Mouse (Mus musculus): Measurements from ENCODE around the gene Cpm. TPM values are rescaled to one million over a fixed set of nuclear protein-coding genes. Genes with fewer than 3 reads are reported as not detected.

Cpm gene
- total and polyA plus RNA-seq, 3 experiments: 0.04 to 0.31 (median 0.17) TPM

DNA sequence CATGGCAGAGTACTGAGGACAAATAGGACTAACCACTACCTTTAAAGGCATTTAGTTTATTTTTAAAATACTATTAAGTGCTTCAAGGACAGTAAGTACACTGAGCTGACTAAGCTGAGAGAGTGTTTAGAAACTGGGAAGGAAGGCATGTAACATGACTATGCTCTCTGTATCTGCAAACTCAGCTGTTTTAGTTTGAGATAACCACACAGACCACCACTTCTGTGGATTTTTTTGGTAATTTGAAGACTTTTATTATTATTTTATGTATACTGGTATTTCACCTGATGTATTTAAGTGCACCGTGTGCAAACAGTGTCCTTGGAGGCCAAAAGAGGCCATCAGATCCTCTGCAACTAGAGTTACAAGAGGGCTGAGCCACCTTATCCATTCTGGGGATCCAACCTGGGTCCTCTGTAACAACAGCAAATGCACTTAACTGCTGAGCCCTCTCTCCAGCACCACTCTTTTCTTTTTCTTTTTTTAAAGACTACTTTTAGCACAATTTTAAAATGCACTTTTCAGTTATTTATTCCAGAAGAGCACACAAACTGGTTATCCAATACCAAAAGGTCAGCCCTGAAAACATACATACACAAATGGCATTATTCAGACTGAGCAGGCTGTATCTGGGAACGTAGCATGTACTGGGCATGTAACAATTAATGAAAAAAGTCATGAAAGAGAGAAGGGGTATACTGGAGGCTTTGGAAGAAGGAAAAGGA, 78.0 kb downstream of the Cpm start:
- H3K27ac ChIP-seq (ENCODE audit: insufficient read depth, low read depth): peak overlapping the region; percentile 11; the same call in 1 of the 2 replicates
- TF ChIP-seq ZC3H11A (IDR thresholded peaks at IDR 0.05; ENCODE audit: low read depth, low read length) (no peak), MAFK (IDR thresholded peaks at IDR 0.05; ENCODE audit: insufficient replicate concordance, low read length) (peak; percentile 81), SMC3 (IDR thresholded peaks at IDR 0.05; ENCODE audit: low read depth, low read length) (no peak)
- no peak for DNase-seq (ENCODE audit: extremely low read depth)
- no peaks in the 10 kb centered on the region for H3K9me3 ChIP-seq (replicated peaks; ENCODE audit: low read length)
- H3K4me1 ChIP-seq (ENCODE audit: control insufficient read depth in 1 of 2, insufficient read depth in 2 of 2): peaks cover 11 to 29% of the 10 kb centered on the region in 2 experiments
- H3K79me2 ChIP-seq (replicated peaks; ENCODE audit: control insufficient read depth, extremely low read depth, insufficient read depth, poor library complexity, severe bottlenecking): peaks cover 69% of the 10 kb centered on the region
- dilution Hi-C loops (cut with MboI; ENCODE audit: extremely low pct_ligation_motif_present, extremely low pct_unique_long_range_greater_than_20kb, low sequenced_read_pairs) (no loop called here), in situ Hi-C loops (cut with MboI; ENCODE audit: low pct_ligation_motif_present, low pct_unique_long_range_greater_than_20kb, low sequenced_read_pairs) (no loop called here)
- peak overlapping the region in 2 of 3 experiments; percentile 8 to 57 for H3K4me3 ChIP-seq (replicated peaks in 1 of 3; ENCODE audit: low read depth in 2 of 3, low read length in 2 of 3, poor library complexity in 1 of 3)
- no peaks in the 10 kb centered on the region for H3K27me3 ChIP-seq (replicated peaks)
- peak overlapping the region; percentile 90 for H3K4me2 ChIP-seq (ENCODE audit: insufficient read depth, low read depth, poor library complexity, severe bottlenecking)
- H3K9ac ChIP-seq (ENCODE audit: insufficient read depth, low read depth): peak overlapping the region; percentile 45
- peaks cover 41 to 55% of the 10 kb centered on the region in 2 experiments for H3K36me3 ChIP-seq (replicated peaks in 1 of 2; ENCODE audit: control insufficient read depth in 1 of 2, insufficient read depth in 1 of 2, low read length in 1 of 2)

DNA sequence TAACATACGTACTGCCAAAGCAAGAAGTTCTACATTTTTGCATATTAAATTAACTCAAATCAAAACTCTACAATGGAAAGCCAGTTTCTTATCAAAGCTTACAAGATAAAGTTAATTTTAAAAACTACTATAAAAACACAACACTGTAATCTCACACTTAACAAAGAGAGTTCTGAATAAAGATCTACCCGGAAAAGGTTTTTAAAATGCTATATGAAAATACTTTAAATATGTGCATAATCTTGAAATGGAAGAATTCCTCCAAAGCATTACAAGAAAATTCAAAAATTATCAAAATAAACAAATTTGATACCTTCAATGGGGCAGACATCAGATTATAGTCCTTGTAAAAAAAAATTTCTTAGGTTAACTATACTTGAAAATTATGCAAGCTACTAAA, 79.1 kb downstream of the Cpm start:
- H3K9ac ChIP-seq (ENCODE audit: insufficient read depth, low read depth): peak overlapping the region; percentile 100; the same call in 1 of the 2 replicates
- H3K79me2 ChIP-seq (replicated peaks; ENCODE audit: control insufficient read depth, extremely low read depth, insufficient read depth, poor library complexity, severe bottlenecking): peaks cover 62% of the 10 kb centered on the region
- TF ChIP-seq BHLHE40 (IDR thresholded peaks at IDR 0.05; ENCODE audit: low read depth, low read length) (no peak), ZMIZ1 (IDR thresholded peaks at IDR 0.05; ENCODE audit: low read depth, low read length) (no peak), SIN3A (IDR thresholded peaks at IDR 0.05; ENCODE audit: low read length) (no peak), JUND (conservative IDR thresholded peaks at IDR 0.05; ENCODE audit: low read depth, low read length) (no peak), CHD1 (IDR thresholded peaks at IDR 0.05; ENCODE audit: low read depth, low read length) (peak; percentile 35; the same call in 1 of the 2 replicates), HCFC1 (IDR thresholded peaks at IDR 0.05; ENCODE audit: low read depth, low read length) (no peak)
- no peak for DNase-seq (ENCODE audit: extremely low read depth)
- peaks cover 15 to 36% of the 10 kb centered on the region in 2 experiments for H3K4me1 ChIP-seq (ENCODE audit: control insufficient read depth in 1 of 2, insufficient read depth in 2 of 2)
- peak overlapping the region; percentile 84 to 99 (median 90) for H3K4me3 ChIP-seq (replicated peaks in 1 of 3; ENCODE audit: low read depth in 2 of 3, low read length in 2 of 3, poor library complexity in 1 of 3)
- in situ Hi-C loops (cut with MboI; ENCODE audit: low pct_ligation_motif_present, low pct_unique_long_range_greater_than_20kb, low sequenced_read_pairs): no loop called here
- peaks cover 34 to 47% of the 10 kb centered on the region in 2 experiments for H3K36me3 ChIP-seq (replicated peaks in 1 of 2; ENCODE audit: control insufficient read depth in 1 of 2, insufficient read depth in 1 of 2, low read length in 1 of 2)
- H3K27ac ChIP-seq (ENCODE audit: insufficient read depth, low read depth): no peak overlapping the region
- no peak overlapping the region; the same call in 1 of the 2 replicates for H3K4me2 ChIP-seq (ENCODE audit: insufficient read depth, low read depth, poor library complexity, severe bottlenecking)
- dilution Hi-C loops (cut with MboI; ENCODE audit: extremely low pct_ligation_motif_present, extremely low pct_unique_long_range_greater_than_20kb, low sequenced_read_pairs): no loop called here
- H3K9me3 ChIP-seq (replicated peaks; ENCODE audit: low read length): no peaks in the 10 kb centered on the region
- no peaks in the 10 kb centered on the region for H3K27me3 ChIP-seq (replicated peaks)

DNA sequence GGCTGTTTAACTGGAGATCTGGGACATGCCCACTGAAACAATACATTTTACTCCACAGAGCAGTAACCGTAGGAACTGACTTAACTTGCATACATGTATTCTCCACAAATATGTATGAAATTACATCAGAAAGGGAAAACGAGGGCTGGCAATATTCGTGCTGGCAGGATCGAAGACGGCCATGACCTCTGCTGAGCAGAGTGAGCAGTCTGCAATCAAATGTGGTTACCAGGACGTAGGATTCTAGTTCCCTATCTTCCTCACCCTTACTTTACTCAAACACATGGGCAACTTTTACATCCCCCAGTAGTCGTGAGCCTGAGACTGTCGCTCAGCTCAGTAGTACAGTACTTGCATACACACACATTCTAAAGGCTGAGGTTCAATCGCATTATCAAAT, 79.6 kb downstream of the Cpm start:
- Histone ChIP-seq H3K9me3 (replicated peaks; ENCODE audit: low read length) (no peaks in the 10 kb centered on the region), H3K4me1 (ENCODE audit: control insufficient read depth in 1 of 2, insufficient read depth in 2 of 2) (peaks cover 17 to 37% of the 10 kb centered on the region in 2 experiments), H3K36me3 (replicated peaks in 1 of 2; ENCODE audit: control insufficient read depth in 1 of 2, insufficient read depth in 1 of 2, low read length in 1 of 2) (peaks cover 30 to 43% of the 10 kb centered on the region in 2 experiments), H3K79me2 (replicated peaks; ENCODE audit: control insufficient read depth, extremely low read depth, insufficient read depth, poor library complexity, severe bottlenecking) (peaks cover 57% of the 10 kb centered on the region), H3K4me3 (replicated peaks in 1 of 3; ENCODE audit: low read depth in 2 of 3, low read length in 2 of 3, poor library complexity in 1 of 3) (peak overlapping the region; percentile 84 to 99 (median 90)), H3K27me3 (replicated peaks) (no peaks in the 10 kb centered on the region), H3K27ac (ENCODE audit: insufficient read depth, low read depth) (peak overlapping the region; percentile 84), H3K9ac (ENCODE audit: insufficient read depth, low read depth) (peak overlapping the region; percentile 100), H3K4me2 (ENCODE audit: insufficient read depth, low read depth, poor library complexity, severe bottlenecking) (peak overlapping the region; percentile 71)
- TF ChIP-seq RCOR1 (conservative IDR thresholded peaks at IDR 0.05; ENCODE audit: low read depth, low read length): no peak
- TF ChIP-seq EP300 (IDR thresholded peaks at IDR 0.05; ENCODE audit: low read length): 0 out of 2 replicates have a peak, but pooled peaks have one; percentile 4
- 0 out of 2 replicates have a peak, but pooled peaks have one; percentile 12 for TF ChIP-seq TBP (conservative IDR thresholded peaks at IDR 0.05; ENCODE audit: low read depth, low read length)
- TF ChIP-seq POLR2A (IDR thresholded peaks at IDR 0.05; ENCODE audit: low read depth, low read length): no peak
- TF ChIP-seq MYC (IDR thresholded peaks at IDR 0.05; ENCODE audit: low read depth, low read length): 0 out of 2 replicates have a peak, but pooled peaks have one; percentile 1
- dilution Hi-C loops (cut with MboI; ENCODE audit: extremely low pct_ligation_motif_present, extremely low pct_unique_long_range_greater_than_20kb, low sequenced_read_pairs) (no loop called here), in situ Hi-C loops (cut with MboI; ENCODE audit: low pct_ligation_motif_present, low pct_unique_long_range_greater_than_20kb, low sequenced_read_pairs) (no loop called here)
- peak; percentile 25 for DNase-seq (ENCODE audit: extremely low read depth)
